Mouse (Mus musculus): Measurements from ENCODE around the gene Llgl2.

GRCm38 (mm10) chr11:115869393-115869792 is 45.5 kb downstream of the Llgl2 start:
- TF ChIP-seq CTCF (IDR thresholded peaks at IDR 0.05; ENCODE audit: borderline replicate concordance, insufficient read depth, low read depth, low read length) = no peak
- TF ChIP-seq POLR2A (IDR thresholded peaks at IDR 0.05; ENCODE audit: borderline replicate concordance, insufficient read depth, low read length) = no peak
